Mouse (Mus musculus): ENCODE data around the gene Mrpl44. TPM values are rescaled to one million over a fixed set of nuclear protein-coding genes. Genes with fewer than 3 reads are reported as not detected.

Mrpl44 gene
- 17.1 TPM for total RNA-seq (2023)

DNA sequence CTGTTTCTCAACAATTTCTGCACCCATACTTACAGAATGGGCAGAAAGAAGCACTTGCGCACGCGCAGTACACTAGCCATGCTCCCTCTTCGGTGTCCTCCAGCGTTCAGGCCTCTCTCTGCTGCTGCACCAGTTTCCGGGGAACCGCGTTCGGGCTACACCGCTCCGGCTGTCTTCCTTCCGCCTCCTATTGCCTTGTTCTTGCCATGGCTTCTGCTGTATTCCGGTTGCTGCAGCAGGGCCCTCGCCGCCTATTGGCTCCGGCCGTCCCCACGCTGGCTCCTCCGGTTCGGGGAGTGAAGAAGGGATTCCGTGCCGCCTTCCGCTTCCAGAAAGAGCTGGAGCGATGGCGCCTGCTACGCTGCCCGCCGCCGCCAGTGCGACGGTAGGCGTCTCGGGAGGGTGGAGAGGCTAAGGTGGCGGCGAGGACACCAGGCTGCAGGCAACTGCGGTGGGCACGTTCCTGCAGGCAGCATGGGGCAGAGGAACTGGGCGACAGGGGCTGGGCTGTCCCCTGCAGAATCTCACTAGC, at the start of gene Mrpl44, which contains the start of gene Wdfy1:
TSS of gene Mrpl44 (plus strand) at position 92 of the 532 bp plus-strand sequence.
TSS of gene Wdfy1 (minus strand) at position 217 of the 532 bp plus-strand sequence.

Other genes with a start within 250 kb of the Mrpl44 start
- 13.6 TPM for gene Ap1s3, start 104.0 kb upstream of the Mrpl44 start, total RNA-seq (2023)
- 35.6 TPM for gene Wdfy1, start 125 bp downstream of the Mrpl44 start, total RNA-seq (2023)
- gene Serpine2, start 85.2 kb downstream of the Mrpl44 start, total RNA-seq (2023): 0.95 TPM